Mouse (Mus musculus) spleen, embryonic (tissue): ENCODE measurements at regions not wholly inside any gene's neighbourhood (a gene's known extent, or its start where the extent isn't known, plus 50 kb on each side); places are given as distances from the start of the nearest gene placed in this dataset.

Experiments
- CTCF ChIA-PET: fragments of 350-600 bp; sonication (Branson Sonifier 250); formaldehyde crosslinking; loops from one replicate; lab custom pipeline; 2022; lab: Charles Lee

- CTCF ChIA-PET, result no interaction called here
Observed at GRCm38 (mm10) chr13:37290636-37291035, 54.4 kb upstream of the Ly86 start.

GRCm38 (mm10) chr13:37288993-37289392 lies 56.0 kb upstream of the Ly86 start:
- CTCF ChIA-PET, result no interaction called here

GRCm38 (mm10) chr13:37282515-37282914 lies 62.5 kb upstream of the Ly86 start:
- CTCF ChIA-PET, result no interaction called here

DNA sequence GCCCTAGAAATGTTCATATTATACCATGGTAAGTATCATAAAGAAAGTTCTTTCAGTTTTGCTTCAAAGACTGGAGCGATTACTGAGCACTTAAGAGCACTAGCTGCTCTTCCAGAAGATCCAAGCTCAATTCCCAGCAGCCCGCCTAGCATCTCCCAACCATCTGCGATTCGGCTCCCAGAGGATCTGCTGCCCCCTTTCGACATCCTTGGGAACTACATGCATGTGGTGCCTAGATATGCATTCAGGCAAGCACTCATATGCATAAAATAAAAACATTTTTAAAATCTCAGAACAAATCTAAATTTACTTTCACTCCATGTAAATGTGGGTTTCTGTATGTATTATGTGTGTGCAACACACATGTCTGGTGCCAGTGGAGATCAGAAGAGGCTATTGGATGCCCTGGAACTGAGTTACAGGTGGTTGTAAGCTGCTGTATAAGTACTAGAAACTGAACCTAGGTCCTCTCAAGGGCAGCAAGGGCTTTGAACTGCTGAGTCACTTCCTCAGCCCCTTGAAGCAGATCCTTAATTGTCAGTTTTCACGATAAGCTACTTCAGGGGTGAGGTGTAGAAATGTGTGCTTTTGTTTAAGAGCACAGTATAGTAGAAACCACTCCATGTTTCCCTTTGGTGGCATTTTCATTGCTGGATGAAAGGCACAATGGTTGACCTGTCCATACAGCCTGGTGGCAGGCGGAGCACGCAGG lies 65.8 kb upstream of the Ly86 start:
- CTCF ChIA-PET, result no interaction called here

DNA sequence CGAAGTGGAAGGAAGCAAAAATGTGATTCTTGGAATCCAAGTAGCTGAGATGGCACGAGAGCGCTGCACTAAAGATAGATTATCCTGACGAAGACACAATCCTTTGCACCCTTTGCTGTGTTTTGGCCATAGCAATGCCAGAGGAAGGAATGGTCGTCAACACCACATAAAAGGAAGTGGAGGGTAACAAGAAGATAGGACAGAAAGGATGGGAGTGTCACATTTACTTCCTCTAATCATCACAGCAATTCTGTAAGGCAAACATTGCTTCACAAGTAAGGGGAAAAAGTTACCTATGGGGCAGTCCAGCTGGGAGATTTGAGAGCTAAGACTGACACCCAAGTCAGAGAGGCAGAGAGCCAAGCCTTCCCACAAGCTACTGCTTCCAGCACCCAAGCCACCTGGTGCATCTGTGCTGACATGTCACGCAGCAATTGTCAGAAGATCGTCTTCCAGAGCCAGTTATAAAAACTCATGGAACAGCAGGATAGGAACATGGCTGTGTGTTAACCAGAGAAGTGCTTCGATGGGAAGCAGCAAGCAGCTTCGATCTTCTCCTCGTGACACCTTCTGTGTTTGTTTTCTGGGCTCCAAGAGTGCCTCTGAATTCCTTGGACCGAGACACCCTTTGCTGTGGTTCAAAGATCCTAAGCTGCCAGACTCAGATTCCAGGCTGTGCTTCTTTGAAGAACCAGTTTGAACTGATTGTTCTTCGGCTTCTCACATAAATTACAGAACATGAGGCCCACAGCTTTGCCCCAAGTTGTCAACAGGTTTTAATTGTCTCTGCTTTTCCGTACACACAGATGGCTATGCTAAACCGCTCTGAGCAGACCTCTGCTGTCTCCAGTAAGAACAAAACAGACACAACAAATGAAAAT lies 95.2 kb upstream of the Ly86 start:
- CTCF ChIA-PET, result interaction anchor here (0.6 kb wide), 1 partner anchor 58 kb away, joined by 4 read pairs; no protein-coding TSS in a partner anchor

DNA sequence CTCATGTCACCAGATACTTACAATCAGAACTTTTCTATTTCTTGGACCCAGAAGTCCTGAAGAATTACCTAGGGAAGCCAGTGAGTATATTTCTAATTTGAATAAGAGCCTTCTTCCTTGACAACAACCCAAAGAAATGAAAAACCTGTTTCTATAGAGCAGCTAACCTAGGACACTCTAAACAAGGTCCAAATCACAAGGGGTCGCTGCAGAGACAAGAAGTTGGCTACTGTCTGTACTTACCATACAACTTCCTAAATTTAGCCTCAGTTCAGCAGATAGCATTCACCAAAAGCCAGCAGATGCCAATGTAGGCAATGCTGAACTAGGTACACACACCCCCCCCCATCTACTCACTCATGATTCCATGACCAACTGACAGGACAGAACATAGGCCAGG lies 96.3 kb upstream of the Ly86 start:
- CTCF ChIA-PET, result interaction anchor here (0.9 kb wide), 1 partner anchor 10 kb away, joined by 3 read pairs; no protein-coding TSS in a partner anchor

GRCm38 (mm10) chr13:37240048-37240447 lies 105.0 kb upstream of the Ly86 start:
- CTCF ChIA-PET, result no interaction called here

- CTCF ChIA-PET, result no interaction called here
Observed at GRCm38 (mm10) chr13:37237285-37237684, 107.7 kb upstream of the Ly86 start.

DNA sequence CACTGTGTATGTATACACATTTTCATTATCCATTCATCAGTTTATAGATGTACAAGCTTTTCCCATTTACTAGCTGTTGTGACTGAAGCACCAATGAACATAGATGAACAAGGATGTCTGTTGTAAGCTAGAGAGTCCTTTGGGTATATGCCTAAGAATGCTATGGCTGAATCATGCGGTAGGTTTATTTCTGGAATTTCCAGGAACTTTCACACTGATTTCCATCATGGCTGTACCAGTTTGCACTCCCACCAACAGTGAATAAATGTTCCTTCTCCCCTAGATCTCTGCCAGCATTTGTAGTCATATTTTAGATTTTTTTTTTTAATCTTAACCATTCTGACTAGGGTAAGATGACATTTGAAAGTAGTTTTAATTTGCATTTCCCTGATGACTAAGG lies 119.2 kb upstream of the Ly86 start:
- CTCF ChIA-PET, result no interaction called here

GRCm38 (mm10) chr13:37220436-37220835 lies 124.6 kb upstream of the Ly86 start:
- CTCF ChIA-PET, result no interaction called here

DNA sequence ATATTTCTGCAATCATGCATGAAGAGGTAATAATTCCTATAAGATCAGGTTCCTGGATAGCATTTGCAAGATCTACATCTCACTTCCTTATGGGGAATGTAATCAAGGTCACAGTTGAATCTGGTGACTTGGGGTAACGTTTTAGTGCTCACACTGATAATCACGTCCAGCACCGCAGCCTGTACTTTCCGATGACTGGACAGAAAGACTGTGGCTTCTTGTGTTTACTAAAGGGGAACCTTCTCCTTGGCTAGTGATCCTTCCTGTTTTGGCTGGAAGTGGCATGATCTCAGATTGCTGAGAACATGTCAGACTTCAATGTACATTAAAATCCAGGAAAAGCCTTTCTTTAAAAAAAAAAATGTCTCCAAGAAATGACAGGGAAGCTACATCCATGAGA lies 126.4 kb upstream of the Ly86 start:
- CTCF ChIA-PET, result no interaction called here

GRCm38 (mm10) chr13:37214590-37215282 lies 130.3 kb upstream of the Ly86 start:
- CTCF ChIA-PET, result no interaction called here

GRCm38 (mm10) chr13:37197136-37197535 lies 147.1 kb upstream of the F13a1 start:
- CTCF ChIA-PET, result no interaction called here

DNA sequence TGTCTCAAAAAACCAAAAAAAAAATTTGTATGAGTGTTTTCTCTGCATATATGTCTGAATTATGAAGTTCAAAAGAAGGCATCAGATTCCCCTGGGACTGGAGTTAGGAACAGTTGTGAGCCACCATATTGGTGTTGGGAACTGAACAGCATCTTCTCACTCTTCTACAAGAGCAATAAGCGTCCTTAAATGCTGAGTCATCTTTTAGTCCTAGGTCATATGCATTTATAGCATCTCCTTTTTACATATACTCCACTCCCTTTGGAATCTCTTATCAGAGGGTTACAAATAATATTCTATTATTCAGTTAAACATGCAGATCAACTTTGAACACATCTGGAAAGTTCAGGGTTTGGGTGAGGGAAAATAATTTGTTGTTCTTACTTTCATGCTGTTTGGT lies 145.8 kb upstream of the F13a1 start:
- CTCF ChIA-PET, result no interaction called here

- CTCF ChIA-PET, result no interaction called here
Observed at GRCm38 (mm10) chr13:37181169-37181787, 131.2 kb upstream of the F13a1 start.

GRCm38 (mm10) chr13:37176526-37176925 lies 126.5 kb upstream of the F13a1 start:
- CTCF ChIA-PET, result no interaction called here

- CTCF ChIA-PET, result no interaction called here
Observed at GRCm38 (mm10) chr13:37175997-37176396, 126.0 kb upstream of the F13a1 start.

DNA sequence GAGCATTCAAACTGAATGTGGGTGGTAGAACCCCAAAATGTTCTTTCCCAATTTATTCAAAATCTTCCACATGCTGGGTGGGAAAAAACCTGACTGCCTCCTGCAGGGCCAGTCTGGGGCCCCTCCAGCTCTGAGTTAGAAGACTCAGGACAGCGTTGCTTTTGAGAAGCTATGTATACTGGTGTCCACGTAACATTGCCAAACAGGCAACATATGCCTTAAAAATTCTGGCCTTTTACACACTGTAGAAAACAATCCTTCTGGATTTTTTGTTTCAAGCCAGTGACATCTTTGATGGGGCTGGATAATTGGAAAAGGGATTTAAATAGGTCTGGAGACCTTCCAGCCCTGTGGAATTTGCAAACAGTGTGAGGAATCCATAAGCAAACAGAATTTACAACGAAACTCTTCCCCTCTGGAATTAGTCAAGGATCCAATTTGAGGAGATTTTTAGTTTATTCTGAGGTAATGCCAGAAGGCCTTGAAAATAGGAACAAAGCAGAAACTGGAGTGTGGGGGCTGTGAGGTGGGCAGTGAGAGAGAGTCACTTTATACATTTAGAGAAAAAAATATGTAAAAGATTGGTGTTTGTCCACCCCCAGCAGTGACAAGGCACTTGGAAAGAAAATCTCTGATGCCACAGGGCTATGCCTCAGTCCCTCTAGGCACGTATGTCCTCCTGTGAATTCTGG lies 108.9 kb upstream of the F13a1 start:
- CTCF ChIA-PET, result interaction anchor here (0.7 kb wide), 1 partner anchor 294 kb away, joined by 9 read pairs; no protein-coding TSS in a partner anchor

DNA sequence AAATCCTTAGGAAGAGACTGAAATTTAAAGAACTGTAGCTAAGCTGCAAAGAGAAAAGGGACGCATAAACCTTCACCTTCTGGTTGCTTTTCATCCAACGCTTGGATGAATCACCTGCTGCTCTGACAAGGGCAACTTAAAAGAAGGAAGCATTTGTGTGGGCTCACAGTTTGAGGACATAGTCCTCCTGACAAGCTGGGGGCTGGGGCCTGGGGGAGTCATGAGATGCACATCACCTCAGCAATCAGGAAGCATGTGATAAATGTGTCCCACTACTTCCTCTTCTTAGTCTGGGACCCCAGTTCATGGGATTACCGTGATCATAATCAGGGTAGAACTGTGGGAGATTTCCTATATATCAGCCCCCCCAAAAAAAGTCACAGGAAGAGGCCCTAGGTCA lies 107.8 kb upstream of the F13a1 start:
- CTCF ChIA-PET, result no interaction called here

GRCm38 (mm10) chr13:37151835-37152516 lies 101.9 kb upstream of the F13a1 start:
- CTCF ChIA-PET, result no interaction called here

- CTCF ChIA-PET, result no interaction called here
Observed at GRCm38 (mm10) chr13:37149961-37150360, 99.9 kb upstream of the F13a1 start.
